Mouse (Mus musculus): Measurements from ENCODE around the gene Lmod3. TPM values are rescaled to one million over a fixed set of nuclear protein-coding genes. Genes with fewer than 3 reads are reported as not detected.
A peak's percentile ranks its signal among the peaks of the same experiment; 100 is the strongest.

Gene Lmod3
- polyA plus RNA-seq, 1 experiment from 2014 or later: 0.19 TPM

DNA sequence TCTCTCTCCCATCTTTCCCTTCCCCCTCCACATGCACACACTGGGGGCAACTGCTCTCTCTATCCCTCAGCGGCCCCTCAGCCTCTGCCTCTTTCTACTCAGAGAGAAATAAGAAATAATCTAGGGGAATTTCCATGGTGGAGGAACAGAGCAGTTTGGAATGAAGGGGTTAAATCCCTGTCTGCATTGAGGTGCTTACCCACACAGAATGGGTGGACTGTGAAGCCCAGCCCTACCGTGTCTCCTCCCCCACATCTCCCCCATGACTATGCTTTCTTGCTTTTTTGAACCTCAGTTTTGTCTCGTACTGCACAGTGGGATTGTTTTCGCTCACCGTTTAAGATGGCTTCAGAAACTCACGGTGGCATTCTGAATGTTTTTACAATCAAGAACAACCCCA lies 30.2 kb downstream of the Lmod3 start:
- Histone ChIP-seq H3K4me1 (peaks cover 13% of the 10 kb centered on the region), H3K4me3 (replicated peaks) (no peak overlapping the region), H3K4me2 (no peak overlapping the region), H3K36me3 (no peaks in the 10 kb centered on the region), H3K27me3 (replicated peaks) (no peaks in the 10 kb centered on the region), H3K27ac (no peak overlapping the region), H3K9ac (no peak overlapping the region), H3K9me3 (no peaks in the 10 kb centered on the region)
- 0 out of 2 replicates have a peak, but pooled peaks have one; percentile 50 for ATAC-seq (ENCODE audit: insufficient read depth, low FRiP score, low read depth)
- WGBS: 52% methylated on average over 6 of the region's 6 CpGs

DNA sequence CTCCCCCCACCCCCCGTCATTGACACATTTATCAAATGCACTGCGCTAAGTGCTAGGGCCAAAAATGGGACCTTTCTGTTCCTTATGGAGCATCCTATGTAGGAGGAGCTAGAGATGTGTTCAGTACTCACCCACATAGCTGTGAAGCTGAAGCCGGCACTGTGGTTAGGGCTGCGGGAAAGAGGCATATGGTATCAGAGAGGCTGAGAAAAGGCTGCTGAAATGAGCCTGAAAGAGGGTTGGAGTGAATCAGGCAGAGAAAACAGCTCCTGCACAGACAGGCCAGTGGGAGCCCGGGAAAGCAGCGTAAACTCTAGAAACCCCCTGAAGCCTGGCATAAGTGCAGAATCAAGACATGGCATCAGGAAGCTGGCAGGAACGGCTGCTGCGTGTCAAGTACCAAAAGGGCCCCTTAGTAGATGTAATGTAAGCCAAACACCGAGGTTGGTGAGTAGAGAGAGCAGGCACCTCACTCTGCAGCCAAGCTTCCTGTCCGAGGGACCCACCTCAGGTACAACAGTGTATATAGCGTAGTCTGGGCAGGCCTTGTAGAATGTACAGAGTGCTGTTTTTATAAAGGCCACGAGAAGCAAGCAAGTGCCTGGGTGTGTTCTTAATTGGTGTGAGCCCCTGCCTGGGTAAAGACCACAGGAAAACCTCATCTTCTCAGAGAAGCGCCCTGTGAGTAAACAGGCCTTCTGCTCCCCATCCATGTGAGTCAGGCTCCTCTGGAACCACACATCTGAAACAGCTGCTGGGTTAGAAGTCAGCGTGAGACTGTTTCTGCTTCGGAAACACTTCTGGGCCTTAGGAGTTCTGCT lies 31.1 kb downstream of the Lmod3 start:
- H3K27ac ChIP-seq: no peak overlapping the region
- H3K4me1 ChIP-seq: peaks cover 13% of the 10 kb centered on the region
- no peak overlapping the region for H3K4me2 ChIP-seq
- 57% methylated on average over 15 of the region's 15 CpGs for WGBS
- no peaks in the 10 kb centered on the region for H3K27me3 ChIP-seq (replicated peaks)
- H3K36me3 ChIP-seq: no peaks in the 10 kb centered on the region
- no peaks in the 10 kb centered on the region for H3K9me3 ChIP-seq
- no peak for ATAC-seq (ENCODE audit: insufficient read depth, low FRiP score, low read depth)
- H3K4me3 ChIP-seq (replicated peaks): no peak overlapping the region
- no peak overlapping the region for H3K9ac ChIP-seq

DNA sequence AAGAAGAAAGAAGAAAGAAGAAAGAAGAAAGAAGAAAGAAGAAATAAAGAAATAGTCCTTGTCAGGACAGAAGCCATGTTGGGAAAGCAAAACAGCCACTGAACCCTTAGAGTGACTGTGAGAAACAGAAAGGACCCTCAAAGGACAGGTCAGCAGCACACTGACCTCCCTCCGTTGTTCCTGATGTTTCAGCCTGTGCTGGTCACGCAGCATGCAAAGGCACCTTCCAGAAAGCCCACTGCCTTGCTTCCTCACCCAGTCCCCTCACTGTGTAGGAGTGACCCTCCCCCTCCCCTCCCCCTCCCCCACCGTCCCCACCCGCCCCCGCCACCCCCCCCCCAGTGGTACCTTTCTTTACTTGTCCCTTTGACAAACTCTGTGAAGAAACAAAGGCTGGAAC lies 31.9 kb downstream of the Lmod3 start:
- Histone ChIP-seq H3K36me3 (no peaks in the 10 kb centered on the region), H3K27ac (no peak overlapping the region), H3K4me3 (replicated peaks) (no peak overlapping the region), H3K4me2 (no peak overlapping the region), H3K9me3 (no peaks in the 10 kb centered on the region), H3K9ac (no peak overlapping the region), H3K4me1 (peaks cover 13% of the 10 kb centered on the region), H3K27me3 (replicated peaks) (no peaks in the 10 kb centered on the region)
- WGBS: 53% methylated on average over 4 of the region's 5 CpGs
- ATAC-seq (ENCODE audit: insufficient read depth, low FRiP score, low read depth): no peak

DNA sequence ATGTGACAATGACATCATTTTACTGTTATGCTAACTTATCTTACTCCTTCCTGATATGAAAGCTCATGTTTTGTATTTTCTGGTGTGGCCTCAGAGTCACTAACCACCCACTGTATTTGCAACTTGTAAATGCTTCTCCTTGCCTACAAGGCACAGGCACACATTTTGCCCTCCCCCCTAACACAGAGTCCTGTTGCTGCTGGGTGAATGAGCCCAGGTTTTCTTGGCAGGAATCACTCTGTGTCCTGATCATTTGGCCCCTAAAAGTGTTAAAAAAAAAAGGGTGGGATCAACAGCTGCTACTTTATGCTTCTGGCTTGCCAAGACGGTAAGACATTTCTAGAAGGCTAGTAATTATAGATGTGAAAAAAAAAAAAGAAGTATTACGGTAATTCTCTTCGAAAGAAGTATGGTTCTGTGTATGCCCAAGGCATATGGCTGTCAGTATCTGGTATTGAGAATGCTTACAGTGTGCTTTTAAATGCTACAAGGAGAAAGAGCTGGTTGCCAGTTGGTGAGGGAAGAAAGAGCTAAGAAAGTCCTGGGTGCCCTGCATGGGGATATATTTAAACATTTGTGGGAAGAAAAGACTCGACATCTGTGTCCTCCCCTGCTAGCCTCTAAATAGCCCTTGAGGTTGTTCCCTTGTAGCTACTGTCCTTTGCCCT lies 36.3 kb downstream of the Lmod3 start:
- ATAC-seq (ENCODE audit: insufficient read depth, low FRiP score, low read depth): no peak
- Histone ChIP-seq H3K4me3 (replicated peaks) (no peak overlapping the region), H3K27me3 (replicated peaks) (no peaks in the 10 kb centered on the region), H3K36me3 (no peaks in the 10 kb centered on the region; the same call in 1 of the 2 replicates), H3K9me3 (no peaks in the 10 kb centered on the region), H3K9ac (no peak overlapping the region), H3K4me2 (no peak overlapping the region), H3K27ac (no peak overlapping the region), H3K4me1 (peaks cover 7% of the 10 kb centered on the region)
- 74% methylated on average over 4 of the region's 4 CpGs for WGBS

DNA sequence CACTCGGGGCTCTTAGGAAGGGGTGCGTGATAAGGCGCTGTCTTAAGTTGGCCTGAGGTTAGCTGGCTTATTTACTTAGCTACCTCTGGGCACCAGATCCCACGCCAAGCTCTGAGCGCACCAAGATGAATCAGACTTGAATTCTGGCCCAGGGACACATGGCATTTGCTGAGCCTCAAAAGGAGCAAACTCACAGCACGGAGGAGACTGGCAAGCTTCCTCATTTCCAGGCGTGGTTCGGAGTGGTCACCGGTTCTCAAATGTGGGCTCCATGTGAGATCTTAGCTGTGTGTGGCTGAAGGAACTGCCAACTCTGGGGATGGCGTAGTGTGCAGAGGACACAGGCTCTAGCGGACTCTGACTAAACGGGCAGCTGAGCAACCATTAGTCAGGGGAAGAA lies 40.6 kb downstream of the Lmod3 start:
- Histone ChIP-seq H3K9me3 (no peaks in the 10 kb centered on the region), H3K27ac (no peak overlapping the region), H3K4me1 (peaks cover 9% of the 10 kb centered on the region; the same call in 1 of the 2 replicates), H3K36me3 (no peaks in the 10 kb centered on the region; the same call in 1 of the 2 replicates), H3K9ac (no peak overlapping the region), H3K4me3 (replicated peaks) (peak overlapping the region; percentile 60), H3K4me2 (peak overlapping the region; percentile 69), H3K27me3 (replicated peaks) (no peaks in the 10 kb centered on the region)
- 61% methylated on average over 12 of the region's 12 CpGs for WGBS
- ATAC-seq (ENCODE audit: insufficient read depth, low FRiP score, low read depth): no peak

DNA sequence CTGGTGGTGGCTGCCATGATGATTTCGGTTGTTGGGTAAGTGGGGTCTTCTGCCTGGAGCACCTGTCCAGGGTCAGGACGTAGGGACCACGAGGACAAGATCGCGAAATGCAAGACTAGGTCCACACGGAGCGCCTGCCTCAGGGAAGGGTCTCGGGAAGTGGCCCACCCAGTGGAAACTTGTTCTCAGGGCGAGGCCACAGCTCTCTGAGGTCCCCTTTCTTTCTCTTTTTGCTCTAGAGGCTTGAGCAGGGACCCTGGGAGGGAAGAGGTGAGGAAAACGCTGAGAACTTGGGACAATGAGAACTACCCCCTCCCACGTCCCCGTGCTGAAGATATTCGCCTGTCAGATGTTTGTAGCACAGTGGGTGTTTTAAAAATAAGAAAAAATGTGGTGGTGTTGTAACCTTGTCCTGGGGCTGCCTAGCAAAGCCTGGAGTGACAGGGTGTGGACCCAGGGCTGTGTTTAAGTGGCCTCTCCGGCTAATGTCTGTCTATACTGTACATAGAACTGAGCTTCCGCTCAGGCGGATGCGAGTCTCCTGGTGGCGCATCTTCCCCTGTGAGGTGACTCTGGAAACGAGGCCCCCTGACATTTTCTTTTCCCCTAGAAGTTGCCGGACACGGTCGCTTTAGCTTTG lies 41.5 kb downstream of the Lmod3 start:
- peak overlapping the region; percentile 76 for H3K27ac ChIP-seq
- ATAC-seq (ENCODE audit: insufficient read depth, low FRiP score, low read depth): peak; percentile 75
- no peaks in the 10 kb centered on the region for H3K27me3 ChIP-seq (replicated peaks)
- H3K9me3 ChIP-seq: no peaks in the 10 kb centered on the region
- 2% methylated on average over 22 of the region's 22 CpGs for WGBS
- H3K4me2 ChIP-seq: peak overlapping the region; percentile 69
- H3K36me3 ChIP-seq: no peaks in the 10 kb centered on the region; the same call in 1 of the 2 replicates
- peak overlapping the region; percentile 54; the same call in 1 of the 2 replicates for H3K9ac ChIP-seq
- H3K4me1 ChIP-seq: peaks cover 9% of the 10 kb centered on the region; the same call in 1 of the 2 replicates
- H3K4me3 ChIP-seq (replicated peaks): peak overlapping the region; percentile 60

DNA sequence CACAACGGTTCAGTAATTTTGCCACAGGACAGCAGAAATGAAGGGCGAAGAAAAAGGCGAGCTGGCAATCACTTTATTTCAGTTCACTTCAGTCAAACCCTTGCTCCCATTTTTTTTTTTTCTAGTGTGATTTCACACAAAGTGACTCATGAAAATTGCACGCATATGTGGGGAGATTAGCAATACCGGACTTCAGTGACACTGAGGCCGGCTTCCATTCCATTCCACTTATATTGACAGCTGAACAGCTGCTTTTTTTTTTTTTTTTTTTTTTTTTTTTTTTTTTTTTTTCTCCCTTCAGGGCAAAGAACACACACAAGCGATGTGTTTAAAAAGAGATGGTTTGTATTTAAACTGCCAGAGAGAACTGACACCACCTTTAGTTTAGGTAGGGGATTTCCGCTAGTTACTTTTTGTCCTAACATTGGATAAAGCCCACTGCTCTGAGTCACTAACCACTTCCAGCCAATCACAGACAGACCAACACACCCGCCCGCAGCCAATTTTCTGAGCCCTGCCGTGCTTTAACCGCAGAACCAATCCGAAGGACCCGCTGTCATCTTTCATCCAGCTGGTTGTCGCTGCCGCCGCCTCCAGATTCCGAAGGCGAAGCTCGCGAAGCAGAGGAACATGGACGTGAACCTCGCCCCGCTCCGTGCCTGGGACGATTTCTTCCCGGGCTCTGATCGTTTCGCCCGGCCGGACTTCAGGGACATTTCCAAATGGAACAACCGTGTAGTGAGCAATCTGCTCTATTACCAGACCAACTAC lies 42.2 kb downstream of the Lmod3 start, which contains the start of gene Arl6ip5:
Gene Arl6ip5 (plus strand): TSS at position 499 of the 771 bp plus-strand sequence.
- H3K27ac ChIP-seq: peak within 1 kb of the TSS; percentile 76
- 9% methylated on average over 32 of the region's 32 CpGs for WGBS
- ATAC-seq (ENCODE audit: insufficient read depth, low FRiP score, low read depth): peak; percentile 71
- no peaks in the 10 kb centered on the region; the same call in 1 of the 2 replicates for H3K36me3 ChIP-seq
- no peaks in the 10 kb centered on the region for H3K27me3 ChIP-seq (replicated peaks)
- H3K9me3 ChIP-seq: no peaks in the 10 kb centered on the region
- peak within 1 kb of the TSS; percentile 54; the same call in 1 of the 2 replicates for H3K9ac ChIP-seq
- H3K4me3 ChIP-seq (replicated peaks): peak within 1 kb of the TSS; percentile 60
- H3K4me1 ChIP-seq: peaks cover 9% of the 10 kb centered on the region; the same call in 1 of the 2 replicates
- H3K4me2 ChIP-seq: peak within 1 kb of the TSS; percentile 69

DNA sequence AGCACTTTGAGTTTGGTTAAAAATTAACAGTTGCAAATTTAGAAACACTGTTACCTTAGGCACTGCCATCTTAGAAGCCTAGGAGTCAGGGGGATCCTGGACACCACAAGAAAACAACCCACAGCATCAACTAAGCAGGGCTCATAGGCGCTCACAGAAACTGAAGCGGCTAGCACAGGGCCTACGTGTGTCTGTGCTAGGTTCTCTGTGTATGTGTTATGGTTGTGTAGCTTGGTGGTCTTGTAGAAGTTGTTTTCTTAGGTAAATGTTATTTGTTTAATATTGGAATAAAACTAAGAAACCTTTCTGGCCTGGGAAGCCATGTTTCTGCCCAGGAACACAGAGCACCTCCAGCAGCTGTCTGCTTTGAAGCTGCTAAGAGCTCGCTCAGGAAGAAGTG lies 42.8 kb downstream of the Lmod3 start:
- Histone ChIP-seq H3K9ac (no peak overlapping the region), H3K9me3 (no peaks in the 10 kb centered on the region), H3K27ac (no peak overlapping the region), H3K4me1 (peaks cover 9% of the 10 kb centered on the region; the same call in 1 of the 2 replicates), H3K27me3 (replicated peaks) (no peaks in the 10 kb centered on the region), H3K4me3 (replicated peaks) (no peak overlapping the region), H3K4me2 (no peak overlapping the region), H3K36me3 (no peaks in the 10 kb centered on the region; the same call in 1 of the 2 replicates)
- no peak for ATAC-seq (ENCODE audit: insufficient read depth, low FRiP score, low read depth)
- WGBS: 81% methylated on average over 4 of the region's 4 CpGs

DNA sequence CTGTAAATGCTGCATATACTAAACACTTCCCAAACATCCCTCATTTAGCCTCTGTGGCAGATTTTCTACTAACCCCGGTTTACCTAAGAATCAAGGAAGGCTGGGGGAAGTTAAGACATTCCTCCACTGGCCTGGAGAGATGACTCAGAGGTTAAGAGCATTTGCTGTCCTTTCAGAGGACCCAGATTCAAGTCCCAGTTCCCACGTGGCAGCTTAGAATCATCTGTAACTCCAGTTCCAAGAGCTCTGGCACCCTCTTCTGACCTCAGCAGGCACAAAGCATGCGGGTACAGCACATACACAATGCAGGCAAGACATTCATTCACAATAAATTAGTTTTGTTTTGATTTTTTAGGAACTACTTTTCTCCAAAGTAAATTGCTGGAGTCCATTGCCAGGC lies 43.4 kb downstream of the Lmod3 start:
- no peak overlapping the region for H3K4me3 ChIP-seq (replicated peaks)
- no peak for ATAC-seq (ENCODE audit: insufficient read depth, low FRiP score, low read depth)
- no peak overlapping the region for H3K9ac ChIP-seq
- H3K27ac ChIP-seq: peak overlapping the region; percentile 65; the same call in 1 of the 2 replicates
- no peak overlapping the region for H3K4me2 ChIP-seq
- no peaks in the 10 kb centered on the region for H3K36me3 ChIP-seq
- H3K9me3 ChIP-seq: no peaks in the 10 kb centered on the region
- peaks cover 13% of the 10 kb centered on the region; the same call in 1 of the 2 replicates for H3K4me1 ChIP-seq
- 53% methylated on average over 3 of the region's 3 CpGs for whole genome bisulfite sequencing
- no peaks in the 10 kb centered on the region for H3K27me3 ChIP-seq (replicated peaks)

DNA sequence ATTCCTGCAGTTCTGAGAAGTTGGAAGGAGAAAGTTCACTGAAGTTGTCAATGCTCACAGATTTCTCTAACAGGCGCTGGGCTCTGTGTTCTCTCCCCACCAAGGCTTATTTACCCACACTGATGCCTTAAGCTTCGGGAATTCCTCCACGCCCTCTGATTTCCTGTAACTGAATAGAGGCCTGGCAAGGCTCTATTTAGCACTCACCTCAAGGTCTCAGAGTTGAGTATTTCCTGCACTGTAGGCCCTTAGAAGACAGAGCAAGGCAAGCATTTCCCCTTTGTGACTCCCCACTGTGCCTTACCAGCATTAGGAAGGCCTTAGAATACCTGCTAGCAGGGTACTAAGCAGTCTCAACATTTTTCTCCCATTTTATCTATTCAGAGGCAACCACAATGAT lies 44.2 kb downstream of the Lmod3 start:
- Histone ChIP-seq H3K9me3 (no peaks in the 10 kb centered on the region), H3K27me3 (replicated peaks) (no peaks in the 10 kb centered on the region), H3K27ac (peak overlapping the region; percentile 65), H3K36me3 (no peaks in the 10 kb centered on the region), H3K4me3 (replicated peaks) (no peak overlapping the region), H3K4me1 (peaks cover 17% of the 10 kb centered on the region), H3K4me2 (no peak overlapping the region), H3K9ac (no peak overlapping the region)
- ATAC-seq (ENCODE audit: insufficient read depth, low FRiP score, low read depth): no peak
- WGBS: 43% methylated on average over 3 of the region's 3 CpGs

DNA sequence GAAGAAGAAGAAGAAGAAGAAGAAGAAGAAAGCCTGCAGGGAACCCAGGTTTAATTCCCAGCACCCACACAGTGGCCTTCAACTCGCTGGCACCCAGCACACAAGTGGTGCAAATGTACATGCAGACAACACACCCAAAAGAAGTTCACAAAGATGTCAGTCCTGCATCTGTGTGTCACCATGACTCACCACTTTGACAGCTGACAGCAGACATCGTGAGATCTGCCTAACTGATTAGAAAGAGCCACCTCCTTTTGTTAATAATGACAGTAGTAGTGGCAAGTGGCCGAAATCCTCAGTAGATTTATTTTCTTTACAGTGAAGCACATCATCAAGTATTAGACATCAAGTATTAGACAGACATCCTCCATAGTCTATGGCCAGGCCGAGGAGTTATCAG lies 45.5 kb downstream of the Lmod3 start:
- H3K4me2 ChIP-seq: no peak overlapping the region
- H3K4me1 ChIP-seq: peaks cover 16% of the 10 kb centered on the region
- no peaks in the 10 kb centered on the region for H3K27me3 ChIP-seq (replicated peaks)
- no peak overlapping the region for H3K4me3 ChIP-seq (replicated peaks)
- H3K27ac ChIP-seq: no peak overlapping the region
- no peak for ATAC-seq (ENCODE audit: insufficient read depth, low FRiP score, low read depth)
- 66% methylated on average over 4 of the region's 4 CpGs for WGBS
- H3K9ac ChIP-seq: no peak overlapping the region
- H3K36me3 ChIP-seq: no peaks in the 10 kb centered on the region
- H3K9me3 ChIP-seq: no peaks in the 10 kb centered on the region
